Mouse (Mus musculus) kidney, embryonic 15.5 days (tissue): ENCODE results near the gene Ucp3. TPM values are rescaled to one million over a fixed set of nuclear protein-coding genes. Genes with fewer than 3 reads are reported as not detected.
A peak's percentile ranks its signal among the peaks of the same experiment; 100 is the strongest.

Experiments
- ATAC-seq: fragments of 200-750 bp; cut with Nextera tagmentation; replicated peaks from 2 replicates; pipeline ENCODE4 v1.8.0; 2017; ENCODE audit warnings: moderate TSS enrichment; ENCODE audit not compliant: low FRiP score
- H3K27ac ChIP-seq: fragments of 300-500 bp; sonication (generic); 2 replicates; pipeline ENCODE4 v1.5.1; 2015; ENCODE audit warnings: mild to moderate bottlenecking, inconsistent platforms
- H3K27me3 ChIP-seq: fragments of 300-500 bp; sonication (generic); 2 replicates; pipeline ENCODE4 v1.6.1; 2015; ENCODE audit warnings: inconsistent platforms
- H3K36me3 ChIP-seq: fragments of 300-500 bp; sonication (generic); 2 replicates; pipeline ENCODE4 v1.6.1; 2015; ENCODE audit warnings: inconsistent platforms
- H3K4me1 ChIP-seq: fragments of 300-500 bp; sonication (generic); 2 replicates; pipeline ENCODE4 v1.6.1; 2015; ENCODE audit warnings: inconsistent platforms
- H3K4me2 ChIP-seq: fragments of 300-500 bp; sonication (generic); 2 replicates; pipeline ENCODE4 v1.6.1; 2015; ENCODE audit warnings: moderate library complexity, mild to moderate bottlenecking, inconsistent platforms
- H3K4me3 ChIP-seq: fragments of 300-500 bp; sonication (generic); replicated peaks from 2 replicates; pipeline ENCODE4 v1.5.1; 2015; ENCODE audit warnings: mild to moderate bottlenecking, inconsistent platforms
- H3K9ac ChIP-seq: fragments of 300-500 bp; sonication (generic); 2 replicates; pipeline ENCODE4 v1.6.1; 2015; ENCODE audit warnings: mild to moderate bottlenecking, inconsistent platforms
- H3K9me3 ChIP-seq: fragments of 300-500 bp; sonication (generic); replicated peaks from 2 replicates; pipeline ENCODE4 v1.6.1; 2016; ENCODE audit warnings: inconsistent platforms
- WGBS: fragments of 180-500 bp; shearing (Covaris S2); methylation state at CpG from one replicate; pipeline ENCODE4 v1.1.7; 2015; ENCODE audit warnings: mixed read lengths; 5-methylcytosine and 5-hydroxymethylcytosine counted together
- polyA plus RNA-seq: library from polyadenylated mRNA; unstranded; fragments of >200 nt; fragmentation: Nextera tagmentation; extraction: Ambion mirVana; gene quantifications from 2 replicates; pipeline ENCODE4 v1.2.1, GENCODE M21; 2015

The Ucp3 gene
- polyA plus RNA-seq, 1 experiment from 2014 or later, result 0.12 TPM

- Histone ChIP-seq H3K4me1 (peaks cover 51% of the 10 kb centered on the region), H3K27ac (peak overlapping the region; percentile 88), H3K9me3 (no peaks in the 10 kb centered on the region), H3K4me2 (peak overlapping the region; percentile 97), H3K36me3 (peaks cover 36% of the 10 kb centered on the region), H3K9ac (peak overlapping the region; percentile 16; the same call in 1 of the 2 replicates), H3K4me3 (peak overlapping the region; percentile 58), H3K27me3 (no peaks in the 10 kb centered on the region)
- no peak for ATAC-seq
- WGBS, result 51% methylated on average over 8 of the region's 8 CpGs
Observed at GRCm38 (mm10) chr7:100495042-100495441, 22.3 kb downstream of the Ucp3 start.

GRCm38 (mm10) chr7:100495581-100496251, 22.9 kb downstream of the Ucp3 start:
- peak; percentile 58 for ATAC-seq
- no peaks in the 10 kb centered on the region for H3K27me3 ChIP-seq
- H3K9ac ChIP-seq, result peak overlapping the region; percentile 16; the same call in 1 of the 2 replicates
- 24% methylated on average over 11 of the region's 11 CpGs for WGBS
- H3K4me1 ChIP-seq, result peaks cover 51% of the 10 kb centered on the region
- peak overlapping the region; percentile 58 for H3K4me3 ChIP-seq
- H3K9me3 ChIP-seq, result no peaks in the 10 kb centered on the region
- H3K36me3 ChIP-seq, result peaks cover 42% of the 10 kb centered on the region
- peak overlapping the region; percentile 97 for H3K4me2 ChIP-seq
- peak overlapping the region; percentile 88 for H3K27ac ChIP-seq

- Histone ChIP-seq H3K9ac (no peak overlapping the region), H3K27ac (peak overlapping the region; percentile 88), H3K36me3 (peaks cover 42% of the 10 kb centered on the region), H3K27me3 (no peaks in the 10 kb centered on the region), H3K4me2 (peak overlapping the region; percentile 97), H3K4me1 (peaks cover 51% of the 10 kb centered on the region), H3K9me3 (no peaks in the 10 kb centered on the region), H3K4me3 (0 out of 2 replicates have a peak overlapping the region, but pooled peaks have one; percentile 58)
- no peak for ATAC-seq
- WGBS, result 78% methylated on average over 6 of the region's 6 CpGs
Observed at GRCm38 (mm10) chr7:100496371-100496770, 23.6 kb downstream of the Ucp3 start.

- Histone ChIP-seq H3K9me3 (no peaks in the 10 kb centered on the region), H3K27me3 (no peaks in the 10 kb centered on the region), H3K4me2 (no peak overlapping the region), H3K9ac (no peak overlapping the region), H3K36me3 (peaks cover 42% of the 10 kb centered on the region), H3K4me1 (peaks cover 51% of the 10 kb centered on the region), H3K4me3 (no peak overlapping the region), H3K27ac (no peak overlapping the region)
- no peak for ATAC-seq
- WGBS, result 96% methylated on average over 9 of the region's 9 CpGs
Observed at GRCm38 (mm10) chr7:100496791-100497190, 24.0 kb downstream of the Ucp3 start.

GRCm38 (mm10) chr7:100497402-100497801, 24.6 kb downstream of the Ucp3 start:
- no peak overlapping the region for H3K27ac ChIP-seq
- H3K9me3 ChIP-seq, result no peaks in the 10 kb centered on the region
- no peak overlapping the region for H3K4me3 ChIP-seq
- no peak for ATAC-seq
- no peaks in the 10 kb centered on the region for H3K27me3 ChIP-seq
- peaks cover 42% of the 10 kb centered on the region for H3K36me3 ChIP-seq
- no peak overlapping the region for H3K9ac ChIP-seq
- 77% methylated on average over 4 of the region's 4 CpGs for WGBS
- no peak overlapping the region for H3K4me2 ChIP-seq
- H3K4me1 ChIP-seq, result peaks cover 45% of the 10 kb centered on the region

- Histone ChIP-seq H3K27me3 (no peaks in the 10 kb centered on the region), H3K9me3 (no peaks in the 10 kb centered on the region)
- ATAC-seq, result no peak
Observed at GRCm38 (mm10) chr7:100497982-100498381, 25.2 kb downstream of the Ucp3 start.

GRCm38 (mm10) chr7:100499465-100499864, 26.7 kb downstream of the Ucp3 start:
- peaks cover 34% of the 10 kb centered on the region for H3K4me1 ChIP-seq
- ATAC-seq, result no peak
- H3K27ac ChIP-seq, result no peak overlapping the region
- peaks cover 42% of the 10 kb centered on the region for H3K36me3 ChIP-seq
- no peaks in the 10 kb centered on the region for H3K9me3 ChIP-seq
- H3K4me2 ChIP-seq, result no peak overlapping the region
- H3K9ac ChIP-seq, result no peak overlapping the region
- no peaks in the 10 kb centered on the region for H3K27me3 ChIP-seq
- no peak overlapping the region for H3K4me3 ChIP-seq

More at GRCm38 (mm10) chr7:100497982-100498381, 25.2 kb downstream of the Ucp3 start:
- no peak overlapping the region for H3K4me3 ChIP-seq
- H3K36me3 ChIP-seq, result peaks cover 42% of the 10 kb centered on the region
- no peak overlapping the region for H3K4me2 ChIP-seq
- 91% methylated on average over 13 of the region's 13 CpGs for WGBS
- H3K27ac ChIP-seq, result no peak overlapping the region
- H3K4me1 ChIP-seq, result peaks cover 41% of the 10 kb centered on the region
- no peak overlapping the region for H3K9ac ChIP-seq

GRCm38 (mm10) chr7:100500276-100500977, 27.6 kb downstream of the Ucp3 start:
- Histone ChIP-seq H3K27me3 (no peaks in the 10 kb centered on the region), H3K4me3 (no peak overlapping the region), H3K9ac (no peak overlapping the region), H3K27ac (no peak overlapping the region), H3K9me3 (no peaks in the 10 kb centered on the region), H3K4me2 (no peak overlapping the region), H3K4me1 (peaks cover 27% of the 10 kb centered on the region), H3K36me3 (peaks cover 42% of the 10 kb centered on the region)
- ATAC-seq, result no peak
- WGBS, result 64% methylated on average over 16 of the region's 16 CpGs

GRCm38 (mm10) chr7:100501027-100501843, 28.4 kb downstream of the Ucp3 start:
- no peak overlapping the region for H3K27ac ChIP-seq
- peaks cover 19% of the 10 kb centered on the region for H3K4me1 ChIP-seq
- peaks cover 42% of the 10 kb centered on the region for H3K36me3 ChIP-seq
- no peaks in the 10 kb centered on the region for H3K27me3 ChIP-seq
- no peak for ATAC-seq
- H3K9me3 ChIP-seq, result no peaks in the 10 kb centered on the region
- H3K9ac ChIP-seq, result no peak overlapping the region
- WGBS, result 70% methylated on average over 6 of the region's 6 CpGs
- H3K4me2 ChIP-seq, result no peak overlapping the region
- no peak overlapping the region for H3K4me3 ChIP-seq

GRCm38 (mm10) chr7:100501844-100502373, 29.1 kb downstream of the Ucp3 start:
- no peaks in the 10 kb centered on the region for H3K27me3 ChIP-seq
- no peaks in the 10 kb centered on the region for H3K9me3 ChIP-seq
- peaks cover 37% of the 10 kb centered on the region for H3K36me3 ChIP-seq
- no peak overlapping the region for H3K4me2 ChIP-seq
- peaks cover 12% of the 10 kb centered on the region for H3K4me1 ChIP-seq
- WGBS, result 54% methylated on average over 2 of the region's 2 CpGs
- H3K27ac ChIP-seq, result no peak overlapping the region
- H3K4me3 ChIP-seq, result no peak overlapping the region
- no peak for ATAC-seq
- H3K9ac ChIP-seq, result no peak overlapping the region

GRCm38 (mm10) chr7:100502374-100502922, 29.7 kb downstream of the Ucp3 start:
- no peak overlapping the region for H3K9ac ChIP-seq
- H3K36me3 ChIP-seq, result peaks cover 31% of the 10 kb centered on the region
- 81% methylated on average over 7 of the region's 7 CpGs for WGBS
- no peak overlapping the region for H3K4me2 ChIP-seq
- H3K4me3 ChIP-seq, result no peak overlapping the region
- H3K27me3 ChIP-seq, result no peaks in the 10 kb centered on the region
- H3K27ac ChIP-seq, result no peak overlapping the region
- H3K4me1 ChIP-seq, result peaks cover 12% of the 10 kb centered on the region
- no peaks in the 10 kb centered on the region for H3K9me3 ChIP-seq
- no peak for ATAC-seq
